Mouse (Mus musculus) midbrain, embryonic 10.5 days (tissue): ENCODE measurements around the gene Olfr433. TPM values are rescaled to one million over a fixed set of nuclear protein-coding genes. Genes with fewer than 3 reads are reported as not detected.
"Not testable (repeated sequence)": the region's sequence is repeated elsewhere in the genome, so short reads cannot be mapped to it uniquely, and the experiment has no call there.

Experiments
- DNase-seq: peaks from one replicate; pipeline ENCODE4 v3.0.0-alpha.2; 2017; ENCODE audit warnings: low spot score
- H3K27ac ChIP-seq: fragments of 300-500 bp; sonication (generic); replicated peaks from 2 replicates; pipeline ENCODE4 v1.5.1; 2016; ENCODE audit warnings: mild to moderate bottlenecking
- H3K27me3 ChIP-seq: fragments of 300-500 bp; sonication (generic); 2 replicates; pipeline ENCODE4 v1.6.1; 2016; ENCODE audit warnings: low read depth, mild to moderate bottlenecking; ENCODE audit not compliant: poor library complexity, severe bottlenecking
- H3K36me3 ChIP-seq: fragments of 300-500 bp; sonication (generic); 2 replicates; pipeline ENCODE4 v1.6.1; 2016; ENCODE audit warnings: mild to moderate bottlenecking, moderate library complexity
- H3K4me1 ChIP-seq: fragments of 300-500 bp; sonication (generic); 2 replicates; pipeline ENCODE4 v1.6.1; 2016
- H3K4me3 ChIP-seq: fragments of 300-500 bp; sonication (generic); 2 replicates; pipeline ENCODE4 v1.5.1; 2016; ENCODE audit warnings: mild to moderate bottlenecking, moderate library complexity
- H3K9me3 ChIP-seq: fragments of 300-500 bp; sonication (generic); replicated peaks from 2 replicates; pipeline ENCODE4 v1.6.1; 2016; ENCODE audit warnings: mild to moderate bottlenecking
- WGBS: fragments of 180-500 bp; shearing (Covaris S2); methylation state at CpG from one replicate; pipeline ENCODE4 v1.1.7; 2016; 5-methylcytosine and 5-hydroxymethylcytosine counted together
- polyA plus RNA-seq: library from polyadenylated mRNA; unstranded; fragments of >200 nt; fragmentation: Nextera tagmentation; extraction: Ambion mirVana; gene quantifications from 2 replicates; pipeline ENCODE4 v1.2.1, GENCODE M21; 2016

The Olfr433 gene
- polyA plus RNA-seq, result not detected in 2 replicates

- H3K36me3 ChIP-seq, result no peaks in the 10 kb centered on the region
- H3K27me3 ChIP-seq, result no peaks in the 10 kb centered on the region
- WGBS, result 91% methylated on average over 7 of the region's 7 CpGs
- DNase-seq, result no peak
- no peaks in the 10 kb centered on the region for H3K9me3 ChIP-seq
- H3K27ac ChIP-seq, result no peak within 1 kb of the TSS
- no peaks in the 10 kb centered on the region for H3K4me1 ChIP-seq
- H3K4me3 ChIP-seq, result no peak within 1 kb of the TSS
Observed at GRCm38 (mm10) chr1:174040523-174041177, at the start of gene Olfr433. Gene Olfr433, plus strand, starts transcription at chr1:174040705.

GRCm38 (mm10) chr1:173995003-173995402 is 45.5 kb upstream of the Olfr433 start:
- no peak overlapping the region for H3K4me3 ChIP-seq
- 94% methylated on average over 4 of the region's 4 CpGs for WGBS
- no peak for DNase-seq
- no peak overlapping the region for H3K27ac ChIP-seq
- H3K27me3 ChIP-seq, result no peaks in the 10 kb centered on the region
- no peaks in the 10 kb centered on the region for H3K36me3 ChIP-seq
- H3K9me3 ChIP-seq, result no peaks in the 10 kb centered on the region
- no peaks in the 10 kb centered on the region for H3K4me1 ChIP-seq

GRCm38 (mm10) chr1:174004352-174005109 is 36.0 kb upstream of the Olfr433 start:
- H3K4me3 ChIP-seq, DNase-seq, H3K27ac ChIP-seq, H3K36me3 ChIP-seq, H3K9me3 ChIP-seq, H3K27me3 ChIP-seq, H3K4me1 ChIP-seq: not testable (repeated sequence)
- WGBS, result 80% methylated on average over 2 of the region's 3 CpGs

DNA sequence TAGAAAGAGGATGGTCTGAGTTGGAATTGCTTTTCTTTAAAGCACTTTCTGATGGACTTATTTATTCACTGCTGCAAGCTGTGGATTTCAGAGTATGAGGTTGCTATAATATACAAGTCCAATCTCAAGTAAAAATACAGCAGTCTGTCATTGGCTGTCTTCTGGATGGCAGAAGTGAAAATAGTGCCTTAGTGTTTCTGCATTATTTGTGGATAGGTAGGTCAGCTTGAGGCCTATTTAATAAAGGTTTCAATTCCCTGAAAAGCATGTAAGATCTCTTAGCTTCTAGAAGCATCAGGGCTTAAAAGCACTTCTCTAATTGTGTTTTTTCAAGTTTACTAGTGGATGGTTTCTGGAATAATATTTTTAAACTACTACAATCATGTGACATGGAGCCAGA is 33.5 kb upstream of the Olfr433 start:
- not testable (repeated sequence) for H3K36me3 ChIP-seq, DNase-seq, H3K27ac ChIP-seq, H3K4me1 ChIP-seq, H3K9me3 ChIP-seq, H3K27me3 ChIP-seq, H3K4me3 ChIP-seq

GRCm38 (mm10) chr1:174031698-174032097 is 8.8 kb upstream of the Olfr433 start, which contains the start of gene Ifi205:
Gene Ifi205, minus strand, starts transcription at chr1:174031810.
- Histone ChIP-seq H3K36me3 (no peaks in the 10 kb centered on the region), H3K9me3 (no peaks in the 10 kb centered on the region), H3K4me3 (no peak within 1 kb of the TSS), H3K27me3 (no peaks in the 10 kb centered on the region), H3K4me1 (no peaks in the 10 kb centered on the region), H3K27ac (no peak within 1 kb of the TSS)
- WGBS, result 52% methylated on average over 1 of the region's 1 CpGs
- DNase-seq, result no peak

GRCm38 (mm10) chr1:174035841-174036240 is 4.7 kb upstream of the Olfr433 start:
- Histone ChIP-seq H3K27me3 (no peaks in the 10 kb centered on the region), H3K36me3 (no peaks in the 10 kb centered on the region), H3K9me3 (no peaks in the 10 kb centered on the region), H3K4me3 (no peak overlapping the region), H3K27ac (no peak overlapping the region), H3K4me1 (no peaks in the 10 kb centered on the region)
- DNase-seq, result no peak
- WGBS, result 78% methylated on average over 4 of the region's 4 CpGs

GRCm38 (mm10) chr1:174038480-174038879 is 2.0 kb upstream of the Olfr433 start:
- no peak for DNase-seq
- 85% methylated on average over 3 of the region's 3 CpGs for WGBS
- Histone ChIP-seq H3K4me1 (no peaks in the 10 kb centered on the region), H3K9me3 (no peaks in the 10 kb centered on the region), H3K36me3 (no peaks in the 10 kb centered on the region), H3K4me3 (no peak overlapping the region), H3K27me3 (no peaks in the 10 kb centered on the region), H3K27ac (no peak overlapping the region)

GRCm38 (mm10) chr1:174042091-174042884 is 1.8 kb downstream of the Olfr433 start:
- WGBS, result 89% methylated on average over 12 of the region's 12 CpGs
- H3K27me3 ChIP-seq, result not testable (repeated sequence)

DNA sequence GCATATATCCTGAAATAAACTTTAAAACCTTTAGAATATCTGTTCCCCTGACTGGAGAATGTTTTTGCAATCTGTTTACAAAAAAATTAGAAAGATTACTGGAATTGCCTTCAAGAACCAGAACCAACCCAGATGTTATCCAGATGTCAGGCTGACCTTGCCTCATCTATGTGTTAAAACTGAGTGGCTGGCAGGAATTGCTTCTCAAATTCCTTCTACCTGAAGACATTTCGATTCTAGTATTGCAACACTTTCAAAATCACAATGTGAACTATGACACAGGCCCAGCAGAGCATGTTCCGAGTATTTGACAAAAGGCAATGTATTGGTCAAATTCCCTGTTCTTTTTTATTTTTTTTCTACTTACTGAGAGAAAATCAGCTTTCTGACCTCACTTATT is 3.9 kb downstream of the Olfr433 start:
- H3K36me3 ChIP-seq, result no peaks in the 10 kb centered on the region
- no peak overlapping the region for H3K4me3 ChIP-seq
- no peaks in the 10 kb centered on the region for H3K4me1 ChIP-seq
- no peak overlapping the region for H3K27ac ChIP-seq
- DNase-seq, result no peak
- no peaks in the 10 kb centered on the region for H3K9me3 ChIP-seq
- 87% methylated on average over 2 of the region's 2 CpGs for WGBS
- H3K27me3 ChIP-seq, result no peaks in the 10 kb centered on the region

More at GRCm38 (mm10) chr1:174042091-174042884, 1.8 kb downstream of the Olfr433 start:
- not testable (repeated sequence) for H3K4me1 ChIP-seq, H3K27ac ChIP-seq, H3K36me3 ChIP-seq, DNase-seq, H3K4me3 ChIP-seq, H3K9me3 ChIP-seq

GRCm38 (mm10) chr1:174048227-174048626 is 7.7 kb downstream of the Olfr433 start:
- not testable (repeated sequence) for H3K4me1 ChIP-seq, H3K36me3 ChIP-seq, H3K9me3 ChIP-seq, H3K27me3 ChIP-seq, DNase-seq, H3K27ac ChIP-seq, H3K4me3 ChIP-seq
- WGBS, result 89% methylated on average over 6 of the region's 6 CpGs

GRCm38 (mm10) chr1:174048893-174049292 is 8.4 kb downstream of the Olfr433 start, which contains the start of gene Olfr432:
Gene Olfr432, plus strand, starts transcription at chr1:174049205.
- WGBS, result 81% methylated on average over 2 of the region's 2 CpGs

DNA sequence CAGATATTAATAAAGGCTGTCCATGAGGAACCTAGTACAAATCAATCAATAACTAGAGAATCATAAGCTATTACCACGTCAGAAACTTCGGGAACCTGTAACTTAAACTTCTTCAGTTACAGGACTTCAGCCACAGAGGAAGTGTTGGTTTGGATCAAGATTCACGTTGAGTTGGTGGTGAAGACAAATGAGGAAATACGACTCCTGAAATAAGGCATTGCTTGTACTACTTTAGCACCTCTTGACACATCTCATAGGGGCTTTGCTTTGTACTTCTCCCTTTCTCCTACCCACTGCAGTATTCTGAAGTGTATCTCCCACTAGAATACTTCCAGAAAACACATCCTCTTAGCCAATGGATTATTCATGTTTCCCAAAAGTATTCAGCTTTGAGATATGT is 8.9 kb downstream of the Olfr433 start:
- not testable (repeated sequence) for H3K36me3 ChIP-seq, H3K9me3 ChIP-seq, H3K4me1 ChIP-seq, H3K4me3 ChIP-seq, H3K27me3 ChIP-seq, DNase-seq, H3K27ac ChIP-seq
- 89% methylated on average over 4 of the region's 4 CpGs for WGBS

More at GRCm38 (mm10) chr1:174048893-174049292, 8.4 kb downstream of the Olfr433 start, which contains the start of gene Olfr432:
- H3K27me3 ChIP-seq, result no peaks in the 10 kb centered on the region
- no peak within 1 kb of the TSS for H3K27ac ChIP-seq
- no peaks in the 10 kb centered on the region for H3K9me3 ChIP-seq
- H3K36me3 ChIP-seq, result no peaks in the 10 kb centered on the region
- no peak for DNase-seq
- no peaks in the 10 kb centered on the region for H3K4me1 ChIP-seq
- no peak within 1 kb of the TSS for H3K4me3 ChIP-seq
